Mouse (Mus musculus) brown adipose tissue, adult 24 weeks (tissue): ENCODE measurements around the gene Pla2g2e. TPM values are rescaled to one million over a fixed set of nuclear protein-coding genes. Genes with fewer than 3 reads are reported as not detected.
"Not testable (repeated sequence)": the region's sequence is repeated elsewhere in the genome, so short reads cannot be mapped to it uniquely, and the experiment has no call there.

Experiments
- H3K27ac ChIP-seq: fragments of 200-500 bp; replicated peaks from 2 replicates; pipeline ENCODE4 v1.5.1; 2012; ENCODE audit warnings: low read depth, mild to moderate bottlenecking, low read length
- H3K4me1 ChIP-seq: fragments of 200-500 bp; 2 replicates; pipeline ENCODE4 v1.6.1; 2012; ENCODE audit warnings: low read length, mixed read lengths; ENCODE audit not compliant: control insufficient read depth, insufficient read depth, insufficient read length
- H3K4me3 ChIP-seq: fragments of 200-500 bp; 2 replicates; pipeline ENCODE4 v1.5.1; 2012; ENCODE audit warnings: low read depth, mild to moderate bottlenecking, low read length, moderate library complexity; ENCODE audit not compliant: insufficient read depth
- polyA plus RNA-seq: library from polyadenylated mRNA; stranded (reverse); fragments of >200 nt; gene quantifications from 2 replicates; pipeline ENCODE4 v1.2.4, GENCODE M21; 2012; ENCODE audit not compliant: missing spikeins, insufficient read depth, insufficient read length

The Pla2g2e gene
- polyA plus RNA-seq, 1 experiment: 4.0 TPM

- H3K27ac ChIP-seq: no peak overlapping the region
- H3K4me1 ChIP-seq: no peaks in the 10 kb centered on the region
- H3K4me3 ChIP-seq: no peak overlapping the region
Measured at GRCm38 (mm10) chr4:138868666-138869065, 9.1 kb upstream of the Pla2g2e start.

- Histone ChIP-seq H3K4me3 (no peak within 1 kb of the TSS), H3K4me1 (peaks cover 3% of the 10 kb centered on the region; the same call in 1 of the 2 replicates), H3K27ac (no peak within 1 kb of the TSS)
Measured at GRCm38 (mm10) chr4:138873864-138874263, 3.9 kb upstream of the Pla2g2e start, which contains the start of gene Gm13030. Gene Gm13030 (minus strand): TSS chr4:138873964.

GRCm38 (mm10) chr4:138875275-138875674 lies 2.5 kb upstream of the Pla2g2e start:
- not testable (repeated sequence) for H3K27ac ChIP-seq, H3K4me3 ChIP-seq
- peaks cover 11% of the 10 kb centered on the region; the same call in 1 of the 2 replicates for H3K4me1 ChIP-seq

- Histone ChIP-seq H3K27ac (no peak overlapping the region), H3K4me1 (peaks cover 16% of the 10 kb centered on the region; the same call in 1 of the 2 replicates), H3K4me3 (no peak overlapping the region)
Measured at GRCm38 (mm10) chr4:138875986-138876385, 1.8 kb upstream of the Pla2g2e start.

GRCm38 (mm10) chr4:138878783-138879182 lies 1.0 kb downstream of the Pla2g2e start:
- Histone ChIP-seq H3K27ac (no peak overlapping the region), H3K4me1 (peaks cover 16% of the 10 kb centered on the region; the same call in 1 of the 2 replicates), H3K4me3 (no peak overlapping the region)

GRCm38 (mm10) chr4:138879808-138880207 lies 2.1 kb downstream of the Pla2g2e start:
- peaks cover 16% of the 10 kb centered on the region; the same call in 1 of the 2 replicates for H3K4me1 ChIP-seq
- H3K4me3 ChIP-seq: no peak overlapping the region
- H3K27ac ChIP-seq: peak overlapping the region; percentile 57

- H3K27ac ChIP-seq: peak overlapping the region; percentile 36
- peaks cover 16% of the 10 kb centered on the region; the same call in 1 of the 2 replicates for H3K4me1 ChIP-seq
- no peak overlapping the region for H3K4me3 ChIP-seq
Measured at GRCm38 (mm10) chr4:138880811-138881584, 3.3 kb downstream of the Pla2g2e start.

- H3K27ac ChIP-seq: no peak overlapping the region
- H3K4me1 ChIP-seq: peaks cover 16% of the 10 kb centered on the region; the same call in 1 of the 2 replicates
- no peak overlapping the region for H3K4me3 ChIP-seq
Measured at GRCm38 (mm10) chr4:138882179-138882578, 4.4 kb downstream of the Pla2g2e start.

GRCm38 (mm10) chr4:138884261-138884660 lies 6.5 kb downstream of the Pla2g2e start:
- H3K4me1 ChIP-seq: peaks cover 12% of the 10 kb centered on the region; the same call in 1 of the 2 replicates
- no peak overlapping the region for H3K4me3 ChIP-seq
- H3K27ac ChIP-seq: no peak overlapping the region

GRCm38 (mm10) chr4:138889165-138889564 lies 11.4 kb downstream of the Pla2g2e start:
- H3K4me3 ChIP-seq: no peak overlapping the region
- no peaks in the 10 kb centered on the region for H3K4me1 ChIP-seq
- H3K27ac ChIP-seq: no peak overlapping the region

- H3K4me1 ChIP-seq: no peaks in the 10 kb centered on the region
- H3K27ac ChIP-seq: no peak overlapping the region
- no peak overlapping the region for H3K4me3 ChIP-seq
Measured at GRCm38 (mm10) chr4:138889635-138890034, 11.9 kb downstream of the Pla2g2e start.

GRCm38 (mm10) chr4:138892655-138893054 lies 14.9 kb downstream of the Pla2g2e start:
- Histone ChIP-seq H3K27ac (no peak overlapping the region), H3K4me3 (no peak overlapping the region), H3K4me1 (no peaks in the 10 kb centered on the region)

GRCm38 (mm10) chr4:138893789-138894188 lies 16.0 kb downstream of the Pla2g2e start:
- not testable (repeated sequence) for H3K4me1 ChIP-seq, H3K4me3 ChIP-seq, H3K27ac ChIP-seq

- H3K4me1 ChIP-seq: no peaks in the 10 kb centered on the region
Measured at GRCm38 (mm10) chr4:138899361-138899760, 21.6 kb downstream of the Pla2g2e start.

GRCm38 (mm10) chr4:138905624-138906337 lies 28.0 kb downstream of the Pla2g2e start:
- no peaks in the 10 kb centered on the region for H3K4me1 ChIP-seq
- no peak overlapping the region for H3K27ac ChIP-seq
- no peak overlapping the region for H3K4me3 ChIP-seq

More at GRCm38 (mm10) chr4:138899361-138899760, 21.6 kb downstream of the Pla2g2e start:
- Histone ChIP-seq H3K27ac (no peak overlapping the region), H3K4me3 (no peak overlapping the region)
